Mouse (Mus musculus): ENCODE data around the gene Usf1. TPM values are rescaled to one million over a fixed set of nuclear protein-coding genes. Genes with fewer than 3 reads are reported as not detected.
A peak's percentile ranks its signal among the peaks of the same experiment; 100 is the strongest.

Gene Usf1
- total RNA-seq, 2 experiments from 2014 or later = 32.0 to 60.5 TPM

DNA sequence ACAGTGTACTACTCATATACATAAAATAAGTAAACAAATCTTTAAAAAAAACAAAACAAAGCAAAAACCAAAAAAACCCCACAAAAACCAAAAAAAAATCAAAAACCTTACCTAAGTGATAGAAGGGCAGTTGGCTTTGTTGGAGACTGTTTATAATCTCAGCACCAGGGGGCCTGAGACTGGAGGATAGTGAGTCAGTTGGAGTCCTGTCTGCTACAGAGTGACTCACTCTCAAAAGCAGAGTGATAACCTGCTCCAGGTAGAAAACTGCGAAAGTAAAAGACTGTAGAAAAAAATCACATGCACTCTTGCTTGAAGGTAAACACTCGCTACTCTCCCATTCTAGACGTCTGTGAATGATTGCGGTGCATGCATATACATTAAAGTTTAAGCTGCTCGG lies 33.9 kb downstream of the Usf1 start:
- ATAC-seq (replicated peaks; ENCODE audit: low FRiP score, low TSS enrichment, poor library complexity, severe bottlenecking) = no peak

DNA sequence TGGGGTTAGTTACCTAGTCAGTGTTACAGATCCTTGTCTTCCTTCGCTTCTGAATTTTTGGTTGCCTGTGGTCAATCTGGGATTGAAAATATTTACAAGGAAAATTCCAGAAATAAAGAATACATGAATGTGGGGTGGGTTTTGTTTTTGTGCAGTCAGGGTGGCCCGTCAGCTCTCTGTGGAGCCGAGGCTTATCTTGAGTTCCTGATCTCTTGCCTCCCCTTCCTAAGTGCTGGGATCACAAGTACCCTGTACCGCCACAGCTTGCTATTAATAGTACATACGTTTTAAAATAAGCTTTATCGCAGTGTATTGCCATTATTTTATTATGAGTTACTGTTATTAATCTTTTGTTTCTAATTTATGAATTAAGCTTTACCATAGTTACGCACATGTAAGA lies 35.7 kb downstream of the Usf1 start:
- no peak for ATAC-seq (replicated peaks; ENCODE audit: low FRiP score, low TSS enrichment, poor library complexity, severe bottlenecking)

DNA sequence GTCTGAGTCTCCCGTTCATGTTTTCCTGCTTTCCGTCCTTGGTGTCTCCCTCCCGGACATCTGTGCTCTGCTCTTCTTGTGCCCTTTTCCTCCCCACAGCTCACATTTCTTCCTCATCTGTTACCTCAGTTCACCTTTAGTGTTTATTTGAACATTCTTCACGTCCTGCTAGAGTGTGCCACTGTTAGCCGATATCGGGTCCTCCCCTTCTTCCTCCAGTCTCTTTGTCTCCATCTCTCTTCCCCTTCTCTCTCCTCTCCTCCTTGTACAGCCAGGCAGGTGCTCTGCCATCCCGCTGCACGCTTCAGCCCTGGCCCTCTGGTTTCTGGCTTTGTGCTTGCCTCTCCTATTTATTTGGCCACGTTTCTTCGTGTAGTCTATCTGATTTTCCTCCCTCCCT lies 36.6 kb downstream of the Usf1 start:
- 0 out of 2 replicates have a peak, but pooled peaks have one; percentile 12 for ATAC-seq (replicated peaks; ENCODE audit: low FRiP score, low TSS enrichment, poor library complexity, severe bottlenecking)

DNA sequence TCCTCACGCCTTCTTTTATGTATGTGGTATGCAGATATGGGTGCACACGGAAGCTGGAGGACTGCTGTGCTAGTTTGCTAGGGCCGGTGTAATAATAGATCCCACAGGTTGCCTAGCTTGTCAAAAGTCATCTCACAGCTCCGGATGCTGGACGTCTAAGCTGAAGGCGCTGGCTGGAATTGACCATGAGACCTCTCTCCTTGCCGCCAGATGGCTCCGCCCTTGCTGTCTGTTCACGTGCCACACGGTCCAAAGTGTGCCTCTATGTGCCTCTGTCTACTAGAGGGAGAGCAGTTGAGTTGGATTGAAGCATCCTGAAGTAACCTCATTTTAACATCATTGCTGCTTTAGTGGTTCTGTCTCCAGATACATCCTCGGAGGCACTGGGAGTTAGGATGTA lies 38.9 kb downstream of the Usf1 start:
- ATAC-seq (replicated peaks; ENCODE audit: low FRiP score, low TSS enrichment, poor library complexity, severe bottlenecking) = no peak

DNA sequence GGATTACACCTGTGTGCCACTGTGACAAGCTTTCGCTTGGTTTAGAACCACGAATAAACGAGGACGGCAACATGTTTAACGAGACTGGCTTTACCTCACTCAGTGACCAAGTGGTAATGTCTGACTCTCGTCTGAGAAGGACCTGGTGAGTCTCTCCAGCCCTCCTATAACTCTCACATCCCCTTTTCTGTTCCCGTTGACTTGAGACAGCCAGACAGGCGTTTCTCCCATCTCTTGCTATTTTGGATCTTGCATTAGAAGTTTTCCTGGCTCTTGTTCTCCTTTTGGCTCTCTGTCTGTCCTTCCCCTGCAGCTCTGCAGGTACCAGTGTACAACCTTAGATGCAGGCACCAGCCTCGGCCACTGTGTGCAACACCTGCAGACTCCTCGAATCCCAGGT lies 39.9 kb downstream of the Usf1 start:
- ATAC-seq (replicated peaks; ENCODE audit: low FRiP score, low TSS enrichment, poor library complexity, severe bottlenecking) = no peak

DNA sequence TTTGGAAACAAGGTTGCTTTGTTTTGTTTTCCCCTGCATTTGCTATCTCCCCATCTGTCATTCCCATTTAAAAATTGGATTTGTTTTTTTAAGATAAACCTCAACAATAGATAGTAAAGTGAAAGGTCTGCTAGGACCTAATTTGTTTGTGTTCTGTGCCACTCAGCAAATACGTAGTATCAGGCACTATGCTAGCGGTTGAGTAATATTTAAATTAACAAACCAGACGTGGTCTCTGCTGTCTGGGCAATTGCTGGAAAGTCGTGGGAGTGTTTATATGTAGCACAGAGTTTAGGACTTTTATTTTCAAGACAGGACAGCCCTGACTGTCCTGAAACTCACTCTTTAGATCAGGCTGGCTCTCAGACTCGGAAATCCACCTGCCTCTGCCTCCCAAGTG lies 41.4 kb downstream of the Usf1 start:
- ATAC-seq (replicated peaks; ENCODE audit: low FRiP score, low TSS enrichment, poor library complexity, severe bottlenecking) = no peak

DNA sequence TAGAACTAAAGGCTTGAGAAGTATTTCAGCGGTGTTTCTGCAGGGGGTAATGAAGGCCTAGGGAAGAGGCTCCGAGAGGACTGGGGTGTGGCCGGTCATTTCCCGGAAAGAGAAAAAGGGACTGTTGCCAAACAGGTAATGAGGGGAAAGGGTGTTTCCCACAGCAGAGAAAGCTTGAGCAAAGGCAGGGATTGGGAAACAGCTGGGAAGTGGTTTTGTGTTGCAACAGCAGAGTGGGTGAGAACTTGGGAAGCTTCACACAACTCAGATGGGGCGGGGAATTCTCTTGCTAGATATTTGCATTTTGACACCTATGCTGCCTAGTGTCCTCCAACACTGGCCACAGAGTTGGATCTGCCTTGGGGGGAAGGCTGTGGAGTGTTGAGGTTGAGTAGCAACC lies 41.8 kb downstream of the Usf1 start:
- ATAC-seq (replicated peaks; ENCODE audit: low FRiP score, low TSS enrichment, poor library complexity, severe bottlenecking) = no peak

DNA sequence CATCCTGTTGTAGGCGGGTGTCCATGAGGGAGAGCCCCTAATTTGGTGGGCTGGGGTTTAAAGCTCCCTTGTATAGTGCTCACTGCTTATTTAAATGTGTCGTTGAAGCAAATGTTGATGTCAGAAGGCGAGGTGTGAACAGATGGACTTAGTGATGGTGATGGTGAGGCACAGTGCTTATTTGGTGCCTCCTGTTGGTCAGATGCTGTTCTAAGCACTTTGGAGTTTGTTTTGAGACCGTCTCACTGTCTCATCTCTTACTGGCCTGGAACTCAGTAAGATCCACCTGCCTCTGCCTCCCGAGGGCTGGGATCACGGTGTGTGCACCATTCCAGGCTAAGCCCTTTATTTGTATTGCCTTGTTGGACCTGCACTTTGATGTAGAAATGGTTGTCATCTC lies 43.8 kb downstream of the Usf1 start:
- ATAC-seq (replicated peaks; ENCODE audit: low FRiP score, low TSS enrichment, poor library complexity, severe bottlenecking) = no peak

DNA sequence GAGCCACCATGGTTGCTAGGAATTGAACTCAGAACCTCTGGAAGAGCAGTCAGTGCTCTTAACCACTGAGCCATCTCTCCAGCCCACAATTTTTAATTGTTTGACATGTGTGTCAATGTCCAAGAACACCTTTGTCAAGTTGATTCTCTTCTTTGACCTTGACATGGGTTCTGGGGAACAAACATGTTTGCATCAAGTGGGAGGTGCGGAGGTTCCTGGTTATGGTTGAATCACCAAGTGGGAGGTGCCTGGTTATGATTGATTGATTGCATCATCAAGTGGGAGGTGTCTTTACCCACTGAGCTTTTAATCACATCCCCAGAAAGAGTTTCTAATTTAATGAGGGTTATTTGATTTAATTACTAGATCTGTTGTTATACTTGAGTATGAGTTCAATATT lies 46.5 kb downstream of the Usf1 start:
- no peak for ATAC-seq (replicated peaks; ENCODE audit: low FRiP score, low TSS enrichment, poor library complexity, severe bottlenecking)

DNA sequence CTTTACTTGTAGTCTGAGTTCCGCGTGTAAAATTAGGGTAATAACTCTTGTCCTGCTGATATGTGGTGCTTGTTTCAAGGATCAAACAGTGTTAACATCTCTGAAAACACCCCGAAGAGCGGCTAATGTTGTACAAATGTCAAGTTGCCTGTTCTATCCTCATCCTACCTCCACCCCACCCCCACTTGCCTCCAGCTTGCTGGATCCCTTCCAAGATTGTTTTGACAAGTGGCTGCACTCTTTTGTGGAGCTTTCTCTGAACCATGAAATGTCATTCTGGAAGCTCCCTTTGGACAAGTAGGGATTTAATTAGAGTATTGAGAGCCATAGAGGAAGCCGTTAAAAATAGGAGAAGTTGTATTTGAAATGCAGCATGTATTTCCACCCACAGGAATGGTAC lies 48.7 kb downstream of the Usf1 start:
- ATAC-seq (replicated peaks; ENCODE audit: low FRiP score, low TSS enrichment, poor library complexity, severe bottlenecking) = no peak

DNA sequence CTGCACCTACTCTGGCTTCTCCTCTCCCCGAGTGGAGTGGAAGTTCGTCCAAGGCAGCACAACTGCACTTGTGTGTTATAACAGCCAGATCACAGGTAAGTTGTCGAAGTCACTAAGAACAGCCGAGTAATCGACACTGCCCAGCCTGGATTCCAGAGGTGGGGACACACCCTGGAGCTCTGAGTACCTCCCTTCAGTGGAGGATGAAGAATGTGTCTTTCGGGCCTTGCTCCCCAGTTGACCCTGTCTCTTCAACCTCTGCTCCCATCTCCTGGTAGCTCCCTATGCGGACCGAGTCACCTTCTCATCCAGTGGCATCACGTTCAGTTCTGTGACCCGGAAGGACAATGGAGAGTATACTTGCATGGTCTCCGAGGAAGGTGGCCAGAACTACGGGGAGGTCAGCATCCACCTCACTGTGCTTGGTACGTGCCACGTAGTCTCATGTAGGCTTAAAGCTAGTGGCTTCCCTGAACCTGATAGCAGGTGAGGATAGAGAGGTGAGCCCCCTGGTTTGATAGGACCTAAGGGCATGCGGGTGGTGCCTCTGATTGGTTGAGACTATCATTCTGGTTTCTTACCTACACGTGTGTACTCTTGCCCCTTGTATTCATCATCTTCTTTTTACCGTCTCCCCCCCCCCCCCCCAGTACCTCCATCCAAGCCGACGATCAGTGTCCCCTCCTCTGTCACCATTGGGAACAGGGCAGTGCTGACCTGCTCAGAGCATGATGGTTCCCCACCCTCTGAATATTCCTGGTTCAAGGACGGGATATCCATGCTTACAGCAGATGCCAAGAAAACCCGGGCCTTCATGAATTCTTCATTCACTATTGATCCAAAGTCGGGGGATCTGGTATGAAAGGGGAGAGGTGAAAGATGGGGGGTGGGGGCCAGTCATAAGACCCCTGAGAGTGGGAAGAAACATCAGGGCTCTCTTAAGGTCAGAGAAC lies 49.7 kb downstream of the Usf1 start:
- ATAC-seq (replicated peaks; ENCODE audit: low FRiP score, low TSS enrichment, poor library complexity, severe bottlenecking) = no peak

DNA sequence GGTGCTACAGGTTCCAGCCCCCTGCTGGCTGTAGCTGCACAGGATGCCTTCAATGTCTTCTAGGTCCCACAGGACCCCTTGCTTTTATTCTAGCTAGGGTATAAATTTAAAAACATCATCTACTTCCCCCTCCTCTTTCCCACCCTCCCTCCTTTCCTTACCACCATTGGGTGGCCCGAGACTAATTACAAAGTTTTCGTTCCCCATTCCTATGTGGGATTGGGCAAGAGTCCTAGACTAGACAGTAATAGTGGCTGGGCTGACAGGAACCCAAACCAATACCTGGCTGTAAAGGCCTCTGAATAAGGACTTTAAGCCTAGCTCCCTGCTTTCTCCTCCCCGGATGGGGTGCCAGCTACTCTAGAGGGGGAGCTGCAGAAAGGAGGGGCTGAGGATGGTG lies 52.0 kb downstream of the Usf1 start:
- no peak for ATAC-seq (replicated peaks; ENCODE audit: low FRiP score, low TSS enrichment, poor library complexity, severe bottlenecking)

DNA sequence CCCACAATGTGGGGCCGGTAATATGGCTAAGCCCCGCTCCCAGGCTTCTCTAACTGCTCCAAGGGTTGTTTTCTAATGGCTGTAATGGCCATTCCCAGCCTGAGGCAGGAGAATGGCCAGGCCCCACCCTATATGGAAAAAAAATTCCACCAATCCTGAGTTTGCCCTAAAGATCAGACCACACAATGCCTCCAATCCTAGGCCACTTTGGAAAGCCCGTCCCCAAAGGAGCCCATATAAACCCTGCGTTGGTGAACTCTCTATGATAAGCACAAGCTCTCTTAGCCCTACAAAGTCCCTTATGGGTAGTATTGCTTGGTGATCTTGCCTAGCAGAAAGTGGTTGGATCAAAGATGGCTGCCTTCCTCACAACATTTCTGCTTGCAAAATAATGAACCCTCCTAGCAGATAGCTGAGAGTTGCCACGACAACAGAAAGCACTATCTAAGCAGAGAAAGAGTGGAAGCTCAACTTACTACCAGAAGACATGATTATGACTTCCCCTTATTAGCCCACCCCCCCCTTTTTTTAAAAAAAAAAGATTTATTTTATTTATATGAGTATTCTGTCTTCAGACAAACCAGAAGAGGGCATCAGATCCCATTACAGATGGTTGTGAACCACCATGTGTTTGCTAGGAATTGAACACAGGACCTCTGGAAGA lies 54.8 kb downstream of the Usf1 start:
- ATAC-seq (replicated peaks; ENCODE audit: low FRiP score, low TSS enrichment, poor library complexity, severe bottlenecking) = no peak

DNA sequence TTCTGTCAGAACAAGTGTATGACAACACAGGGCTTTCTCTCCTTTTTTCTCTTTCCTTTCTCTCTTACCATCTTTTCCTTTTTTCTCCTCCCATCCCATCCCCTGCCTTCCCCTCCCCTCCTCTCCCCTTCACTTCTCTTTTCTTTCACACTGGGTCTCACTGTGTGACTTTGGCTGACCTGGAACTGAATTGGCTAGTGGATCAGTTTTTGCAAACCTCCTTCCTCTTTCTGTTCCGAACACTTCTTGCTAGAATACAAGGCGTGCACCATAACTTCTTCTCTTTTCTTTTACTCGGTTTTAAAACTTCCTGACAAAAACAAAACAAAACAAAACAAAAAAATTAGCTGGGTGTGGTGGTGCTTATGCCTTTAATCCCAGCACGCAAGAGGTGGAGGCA lies 55.5 kb downstream of the Usf1 start:
- no peak for ATAC-seq (replicated peaks; ENCODE audit: low FRiP score, low TSS enrichment, poor library complexity, severe bottlenecking)

Other genes starting within 250 kb of the Usf1 start
- gene Pcp4l1, start 215.0 kb upstream of the Usf1 start, total RNA-seq (2014; fragmentation: Nextera tagmentation) = 0.69 and 3.6 TPM in 2 replicates
- 1.1 TPM in 1 of 2 replicates, not detected in the other for gene Pcp4l1, start 215.0 kb upstream of the Usf1 start, total RNA-seq (2017)
- gene Nr1i3, start 197.3 kb upstream of the Usf1 start, total RNA-seq (2014; fragmentation: Nextera tagmentation) = 0.07 TPM in 1 of 2 replicates, not detected in the other
- 0.38 TPM in 1 of 2 replicates, not detected in the other for gene Nr1i3, start 197.3 kb upstream of the Usf1 start, total RNA-seq (2017)
- 22.3 and 46.9 TPM in 2 replicates for gene Tomm40l, start 188.8 kb upstream of the Usf1 start, total RNA-seq (2014; fragmentation: Nextera tagmentation)
- gene Tomm40l, start 188.8 kb upstream of the Usf1 start, total RNA-seq (2017) = 25.0 and 33.7 TPM in 2 replicates
- gene Apoa2, start 186.3 kb upstream of the Usf1 start, total RNA-seq (2014; fragmentation: Nextera tagmentation) = 3.8 TPM in 1 of 2 replicates, not detected in the other
- gene Apoa2, start 186.3 kb upstream of the Usf1 start, total RNA-seq (2017) = not detected in 2 replicates
- 3.7 and 9.1 TPM in 2 replicates for gene Fcer1g, start 176.9 kb upstream of the Usf1 start, total RNA-seq (2014; fragmentation: Nextera tagmentation)
- gene Fcer1g, start 176.9 kb upstream of the Usf1 start, total RNA-seq (2017) = 11.9 and 14.3 TPM in 2 replicates
- 0.11 TPM in 1 of 2 replicates, not detected in the other for gene Adamts4, start 160.9 kb upstream of the Usf1 start, total RNA-seq (2014; fragmentation: Nextera tagmentation)
- not detected in 2 replicates for gene Adamts4, start 160.9 kb upstream of the Usf1 start, total RNA-seq (2017)
- 273 and 313 TPM in 2 replicates for gene Ndufs2, start 159.9 kb upstream of the Usf1 start, total RNA-seq (2014; fragmentation: Nextera tagmentation)
- gene Ndufs2, start 159.9 kb upstream of the Usf1 start, total RNA-seq (2017) = 280 and 331 TPM in 2 replicates
- 34.5 and 55.7 TPM in 2 replicates for gene B4galt3, start 141.0 kb upstream of the Usf1 start, total RNA-seq (2014; fragmentation: Nextera tagmentation)
- 15.2 and 24.0 TPM in 2 replicates for gene B4galt3, start 141.0 kb upstream of the Usf1 start, total RNA-seq (2017)
- gene Ppox, start 130.1 kb upstream of the Usf1 start, total RNA-seq (2014; fragmentation: Nextera tagmentation) = 114 and 123 TPM in 2 replicates
- 18.1 and 29.5 TPM in 2 replicates for gene Ppox, start 130.1 kb upstream of the Usf1 start, total RNA-seq (2017)
- 44.1 and 50.1 TPM in 2 replicates for gene Usp21, start 123.3 kb upstream of the Usf1 start, total RNA-seq (2014; fragmentation: Nextera tagmentation)
- gene Usp21, start 123.3 kb upstream of the Usf1 start, total RNA-seq (2017) = 16.9 and 33.0 TPM in 2 replicates
- 74.8 and 83.3 TPM in 2 replicates for gene Ufc1, start 116.3 kb upstream of the Usf1 start, total RNA-seq (2014; fragmentation: Nextera tagmentation)
- gene Ufc1, start 116.3 kb upstream of the Usf1 start, total RNA-seq (2017) = 65.6 and 72.6 TPM in 2 replicates
- 22.4 and 38.5 TPM in 2 replicates for gene Dedd, start 82.2 kb upstream of the Usf1 start, total RNA-seq (2014; fragmentation: Nextera tagmentation)
- 13.5 and 23.7 TPM in 2 replicates for gene Dedd, start 82.2 kb upstream of the Usf1 start, total RNA-seq (2017)
- 10.4 and 22.0 TPM in 2 replicates for gene Nit1, start 65.7 kb upstream of the Usf1 start, total RNA-seq (2014; fragmentation: Nextera tagmentation)
- gene Nit1, start 65.7 kb upstream of the Usf1 start, total RNA-seq (2017) = 39.2 and 42.4 TPM in 2 replicates
- gene Pfdn2, start 65.6 kb upstream of the Usf1 start, total RNA-seq (2014; fragmentation: Nextera tagmentation) = 45.1 and 97.3 TPM in 2 replicates
- gene Pfdn2, start 65.6 kb upstream of the Usf1 start, total RNA-seq (2017) = 66.2 and 101 TPM in 2 replicates
- gene Klhdc9, start 50.5 kb upstream of the Usf1 start, total RNA-seq (2014; fragmentation: Nextera tagmentation) = 0.20 TPM in 1 of 2 replicates, not detected in the other
- gene Klhdc9, start 50.5 kb upstream of the Usf1 start, total RNA-seq (2017) = 0.80 TPM in 1 of 2 replicates, not detected in the other
- gene Nectin4, start 41.2 kb upstream of the Usf1 start, total RNA-seq (2014; fragmentation: Nextera tagmentation) = not detected in 2 replicates
- gene Nectin4, start 41.2 kb upstream of the Usf1 start, total RNA-seq (2017) = 0.14 and 0.27 TPM in 2 replicates
- 11.8 and 20.7 TPM in 2 replicates for gene Arhgap30, start 22.4 kb upstream of the Usf1 start, total RNA-seq (2014; fragmentation: Nextera tagmentation)
- gene Arhgap30, start 22.4 kb upstream of the Usf1 start, total RNA-seq (2017) = 18.7 and 28.7 TPM in 2 replicates
- gene Tstd1, start 7.6 kb downstream of the Usf1 start, total RNA-seq (2014; fragmentation: Nextera tagmentation) = not detected in 2 replicates
- gene Tstd1, start 7.6 kb downstream of the Usf1 start, total RNA-seq (2017) = 1.1 TPM in 1 of 2 replicates, not detected in the other
- gene F11r, start 26.2 kb downstream of the Usf1 start, total RNA-seq (2014; fragmentation: Nextera tagmentation) = not detected in 2 replicates
- gene F11r, start 26.2 kb downstream of the Usf1 start, total RNA-seq (2017) = 0.38 and 2.3 TPM in 2 replicates
- 5.5 and 10.9 TPM in 2 replicates for gene Alyref2, start 92.2 kb downstream of the Usf1 start, total RNA-seq (2014; fragmentation: Nextera tagmentation)
- gene Alyref2, start 92.2 kb downstream of the Usf1 start, total RNA-seq (2017) = 3.5 and 5.3 TPM in 2 replicates
- not detected in 2 replicates for gene Itln1, start 124.0 kb downstream of the Usf1 start, total RNA-seq (2014; fragmentation: Nextera tagmentation)
- not detected in 2 replicates for gene Itln1, start 124.0 kb downstream of the Usf1 start, total RNA-seq (2017)
- 1.8 and 3.9 TPM in 2 replicates for gene Cd244a, start 147.9 kb downstream of the Usf1 start, total RNA-seq (2014; fragmentation: Nextera tagmentation)
- 1.7 and 2.4 TPM in 2 replicates for gene Cd244a, start 147.9 kb downstream of the Usf1 start, total RNA-seq (2017)
- gene Ly9, start 196.1 kb downstream of the Usf1 start, total RNA-seq (2014; fragmentation: Nextera tagmentation) = 2.1 and 4.1 TPM in 2 replicates
- gene Ly9, start 196.1 kb downstream of the Usf1 start, total RNA-seq (2017) = 5.3 and 9.6 TPM in 2 replicates
- 3.8 and 6.5 TPM in 2 replicates for gene Slamf7, start 241.7 kb downstream of the Usf1 start, total RNA-seq (2014; fragmentation: Nextera tagmentation)
- gene Slamf7, start 241.7 kb downstream of the Usf1 start, total RNA-seq (2017) = 1.6 and 3.7 TPM in 2 replicates

Data from megakaryocyte-erythroid progenitor cell, adult 5-6 weeks (primary cell).